ENCODE assay signal across 16 mouse cellular contexts in the genomic region with DNA sequence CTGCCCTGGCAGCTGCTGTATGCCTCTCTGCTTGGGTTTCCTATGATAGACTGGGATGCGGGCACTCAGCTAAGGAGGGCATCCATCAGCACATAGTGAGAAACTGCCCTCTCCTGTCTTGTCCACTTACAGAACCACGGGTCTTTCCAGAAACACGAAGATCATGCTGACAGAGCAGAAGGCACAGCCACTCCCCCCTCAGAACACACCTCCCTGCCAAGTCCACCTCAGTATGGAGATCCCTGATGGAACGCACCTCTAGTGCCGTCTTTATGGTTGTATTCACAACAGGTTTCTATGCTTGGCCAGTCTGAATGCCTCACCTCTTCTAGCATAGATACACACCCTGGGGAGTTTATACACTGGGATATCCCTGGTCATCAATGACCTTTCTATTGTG.
"Had no signal": no experiment of that assay in that cellular context is flagged by ENCODE, and none has a peak within 500 bp of the region (broad histone marks: within the 10 kb centered on the region; RNA-seq: fewer than 3 reads in every experiment).

No protein-coding gene starts in this region.

- DNase-seq: heart, postnatal 10 days; heart, postnatal 14 days; heart, postnatal 36 days; heart, postnatal 4 days; kidney, adult 11 months; kidney, adult 18-20 months; kidney, adult 2 months; kidney, adult 8-10 months; kidney, adult 9 months; kidney, postnatal 10 days; kidney, postnatal 14 days; kidney, postnatal 25 days; kidney, postnatal 36 days; kidney, postnatal 4 days; layer of hippocampus, adult 9-11 months; layer of hippocampus, postnatal 36 days had no signal
